Mouse (Mus musculus): ENCODE measurements around the gene Zfp599.
A peak's percentile ranks its signal among the peaks of the same experiment; 100 is the strongest.

Gene Zfp599

GRCm38 (mm10) chr9:22224536-22225503 lies 34.9 kb downstream of the Zfp599 start:
- peak; percentile 59 for DNase-seq (ENCODE audit: low read depth, low spot score)

DNA sequence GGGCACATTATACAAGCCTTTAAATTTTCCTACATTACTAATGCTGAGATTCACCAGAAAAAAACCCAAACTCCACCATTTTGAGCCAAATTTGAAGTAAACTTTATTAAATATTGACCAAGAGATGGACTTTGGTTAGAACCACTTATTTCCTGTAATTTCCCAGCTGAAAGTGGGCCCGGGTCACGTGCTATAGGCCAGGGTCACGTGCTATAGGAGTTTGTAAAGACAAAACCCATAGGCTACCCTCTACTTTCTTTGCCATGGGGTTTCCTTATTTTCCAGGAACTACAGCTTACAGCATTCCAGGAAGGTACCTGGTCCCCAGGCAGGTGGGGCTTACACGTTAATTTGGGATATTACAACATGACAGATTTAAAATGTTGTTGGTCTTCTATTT lies 35.6 kb downstream of the Zfp599 start:
- DNase-seq (ENCODE audit: low read depth, low spot score), result no peak

GRCm38 (mm10) chr9:22217858-22218493 lies 41.7 kb downstream of the Zfp599 start:
- DNase-seq (ENCODE audit: low read depth, low spot score), result no peak

DNA sequence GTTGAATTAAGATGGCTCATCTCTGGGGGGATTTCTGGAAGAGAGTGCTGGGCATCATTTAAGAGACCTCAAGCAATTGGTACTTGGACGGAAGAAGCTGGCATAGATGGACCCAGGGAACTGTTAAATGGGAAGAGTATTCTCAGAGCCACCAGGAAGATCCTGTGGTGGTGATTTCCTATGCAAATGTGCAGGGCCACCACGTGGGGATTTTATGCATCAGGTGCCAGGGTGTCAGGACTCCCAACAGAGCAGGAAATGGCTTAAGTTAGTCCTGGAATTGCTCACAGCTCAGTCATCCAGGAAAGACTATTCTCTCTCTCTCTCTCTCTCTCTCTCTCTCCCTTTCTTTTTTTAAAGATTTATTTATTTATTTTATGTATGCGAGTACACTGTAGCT lies 43.0 kb downstream of the Zfp599 start:
- DNase-seq (ENCODE audit: low read depth, low spot score), result no peak

DNA sequence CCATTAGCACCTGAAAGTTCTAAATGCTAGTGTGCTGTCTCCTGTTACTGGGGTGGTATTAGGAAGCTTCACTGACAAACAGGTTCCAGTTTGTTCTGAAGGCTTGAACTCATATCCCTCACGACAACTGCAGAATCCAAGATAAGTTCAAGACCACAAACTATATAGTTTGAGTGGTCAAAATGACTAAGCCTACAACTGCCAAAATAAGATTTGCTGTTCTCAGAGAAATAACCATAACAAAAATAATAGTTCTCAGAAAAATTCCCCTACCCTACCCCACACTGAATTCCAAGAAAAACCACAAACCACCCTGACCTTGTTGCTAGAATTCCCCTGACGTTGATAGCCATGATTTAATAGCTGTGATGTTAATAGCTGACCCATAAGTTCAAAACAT lies 45.1 kb downstream of the Zfp599 start:
- DNase-seq (ENCODE audit: low read depth, low spot score), result no peak

GRCm38 (mm10) chr9:22213785-22214194 lies 45.9 kb downstream of the Zfp599 start:
- no peak for DNase-seq (ENCODE audit: low read depth, low spot score)

Data from mesoderm, embryonic 11.5 days (tissue).